Mouse (Mus musculus) right cerebral cortex, postnatal 25 days (tissue): ENCODE data around the gene Cadps2.

Source experiments
- DNase-seq: peaks from one replicate; pipeline ENCODE4 v3.0.0; 2022

Gene Cadps2

DNA sequence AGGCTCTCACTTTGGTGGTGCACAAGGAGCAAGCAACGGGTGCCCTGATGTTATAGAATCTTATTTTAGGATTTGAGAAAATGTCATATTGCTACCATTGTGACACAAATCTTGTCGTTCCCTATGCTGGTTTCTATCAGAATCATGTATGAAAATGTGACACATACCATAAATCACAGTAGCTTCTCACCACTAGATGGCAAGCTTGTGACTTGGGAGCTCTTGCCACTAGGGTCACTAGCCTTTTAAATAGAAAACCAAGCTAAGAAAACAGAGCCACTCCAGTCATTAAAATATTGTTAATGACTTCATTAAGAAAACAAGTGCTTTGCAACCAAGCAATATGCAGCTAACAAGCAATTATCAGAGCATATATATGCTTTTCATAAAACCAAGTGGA lies 81.0 kb downstream of the Cadps2 start:
- DNase-seq, result no peak

DNA sequence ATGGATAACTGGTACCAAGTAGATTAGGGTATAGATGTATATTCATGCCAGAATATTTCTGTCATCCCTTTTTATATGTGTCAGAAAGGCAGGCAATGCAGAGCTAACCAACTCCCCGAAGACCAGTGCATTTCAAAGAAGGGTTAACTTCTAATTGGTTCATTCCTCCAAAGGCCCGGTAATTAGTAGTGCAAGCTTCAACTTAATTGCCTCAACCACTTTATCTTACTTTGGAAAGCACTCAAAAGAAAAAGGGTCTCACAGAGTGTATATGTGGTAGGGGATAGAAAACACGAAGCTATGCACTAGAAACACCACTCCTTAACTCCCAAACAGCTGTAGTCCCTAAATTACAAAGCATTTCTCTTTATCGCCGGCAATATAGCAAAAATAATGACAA lies 90.4 kb downstream of the Cadps2 start:
- DNase-seq, result no peak

DNA sequence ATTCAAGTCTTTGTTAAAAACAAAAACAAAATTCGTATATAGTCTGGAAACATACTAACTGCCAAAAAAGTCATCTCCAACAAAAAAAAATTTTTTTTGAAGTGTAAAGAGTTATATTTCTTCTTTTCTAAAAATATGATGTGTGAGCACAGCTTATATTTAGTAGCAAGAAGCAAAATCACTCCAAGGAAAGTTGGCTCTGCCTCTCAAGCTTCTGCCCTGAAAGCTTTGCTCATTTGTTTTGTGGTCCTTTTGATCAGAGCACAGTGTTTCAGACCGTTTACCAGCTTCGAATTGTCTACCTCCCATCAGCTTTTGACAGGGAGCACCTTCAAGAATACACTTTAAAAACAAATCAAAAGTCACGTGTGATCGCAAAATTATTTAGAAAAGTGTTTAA lies 99.2 kb downstream of the Cadps2 start:
- DNase-seq, result no peak

DNA sequence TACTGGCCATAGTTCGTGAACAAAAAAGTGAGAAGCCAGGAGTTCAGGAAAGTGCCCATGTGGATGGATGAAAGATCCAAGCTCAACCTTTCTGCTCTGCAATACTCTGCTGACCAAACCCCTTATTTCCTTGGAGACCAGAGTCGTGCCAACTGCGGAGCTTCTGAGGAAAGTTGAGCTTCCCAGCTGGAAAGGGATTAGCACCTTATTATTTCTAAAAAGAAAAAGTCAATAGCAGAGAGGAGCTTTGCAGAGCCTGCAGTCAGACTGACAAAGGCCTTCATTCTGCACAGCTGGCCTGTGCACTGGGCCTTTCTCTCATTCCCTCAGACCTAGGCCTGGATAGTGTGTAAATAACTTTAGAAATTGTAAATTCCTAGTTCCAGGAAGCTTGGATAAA lies 106.5 kb downstream of the Cadps2 start:
- DNase-seq, result no peak

DNA sequence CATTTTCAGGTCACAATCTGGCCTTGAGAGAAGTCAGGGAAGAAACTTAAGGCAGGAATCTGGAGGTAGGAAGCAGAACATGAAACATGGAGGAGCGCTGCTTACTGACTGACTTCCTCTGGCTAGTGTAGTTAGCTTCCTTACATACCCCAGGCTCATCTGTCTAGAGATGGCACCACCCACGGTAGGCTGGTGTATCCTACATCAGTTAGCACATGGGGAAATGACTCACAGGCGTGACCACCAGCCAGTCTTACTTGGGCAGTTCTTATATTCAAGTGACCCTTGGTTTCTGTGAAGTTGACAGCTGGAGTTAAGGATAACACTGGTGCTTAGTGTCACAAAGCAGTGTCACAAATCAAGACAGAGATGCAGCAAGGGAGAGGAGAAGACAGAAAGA lies 110.6 kb downstream of the Cadps2 start:
- peak; percentile 9 for DNase-seq

DNA sequence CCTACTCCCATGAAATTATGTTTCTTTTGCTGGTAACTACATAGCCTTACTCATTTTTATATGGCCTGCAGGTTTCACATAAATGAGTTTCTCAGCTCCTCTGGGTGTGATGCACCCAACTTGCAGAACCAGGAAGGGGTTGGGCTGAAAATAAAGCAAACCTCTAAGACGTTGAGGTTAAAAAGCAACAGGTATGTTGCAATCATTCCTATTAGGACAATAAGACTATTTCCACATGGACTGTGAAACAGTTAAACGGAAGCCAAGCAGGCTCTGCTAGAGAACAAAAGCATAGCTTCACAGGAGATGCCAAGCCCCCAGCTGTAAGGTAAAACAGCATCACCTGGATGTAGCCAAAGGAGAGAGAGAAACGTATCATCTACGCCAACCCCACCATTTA lies 115.5 kb downstream of the Cadps2 start:
- no peak for DNase-seq

DNA sequence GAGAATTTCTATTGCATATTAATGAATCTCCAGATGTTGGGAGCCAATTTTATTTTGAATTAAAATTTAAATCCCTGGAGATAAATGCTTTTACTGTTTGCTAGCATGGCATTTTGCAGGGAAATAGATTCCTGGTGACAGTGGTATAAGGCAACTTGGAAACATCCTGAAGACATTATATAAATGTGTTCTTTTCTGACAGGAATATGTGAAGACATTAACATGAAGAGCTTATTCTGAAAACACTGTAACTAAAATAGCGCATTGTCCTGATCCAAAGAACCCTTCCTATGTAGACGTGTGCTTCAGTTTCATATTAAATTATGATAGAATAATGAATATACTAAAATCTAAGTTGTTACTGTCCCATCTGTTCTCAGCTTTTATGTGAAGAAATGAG lies 118.8 kb downstream of the Cadps2 start:
- DNase-seq, result no peak

DNA sequence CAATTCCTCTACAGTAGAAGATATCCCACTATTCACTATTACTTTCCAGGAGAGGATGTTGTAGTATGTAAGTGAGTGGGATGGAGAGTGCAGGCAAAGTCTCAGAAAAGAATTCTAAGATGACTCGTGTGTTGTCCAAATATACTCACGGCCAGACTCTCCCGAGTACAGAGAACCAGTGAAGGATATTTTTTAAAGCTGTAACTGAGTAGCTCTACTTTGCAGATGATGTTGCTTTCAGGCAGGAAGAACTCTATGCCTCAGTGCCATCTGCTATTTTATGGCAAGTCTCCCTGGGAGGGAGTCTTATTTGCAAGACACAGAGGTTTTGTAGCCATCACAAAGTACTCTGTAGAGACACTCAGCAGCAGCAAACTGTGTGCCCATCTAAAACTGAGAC lies 131.7 kb downstream of the Cadps2 start:
- DNase-seq, result peak; percentile 48

DNA sequence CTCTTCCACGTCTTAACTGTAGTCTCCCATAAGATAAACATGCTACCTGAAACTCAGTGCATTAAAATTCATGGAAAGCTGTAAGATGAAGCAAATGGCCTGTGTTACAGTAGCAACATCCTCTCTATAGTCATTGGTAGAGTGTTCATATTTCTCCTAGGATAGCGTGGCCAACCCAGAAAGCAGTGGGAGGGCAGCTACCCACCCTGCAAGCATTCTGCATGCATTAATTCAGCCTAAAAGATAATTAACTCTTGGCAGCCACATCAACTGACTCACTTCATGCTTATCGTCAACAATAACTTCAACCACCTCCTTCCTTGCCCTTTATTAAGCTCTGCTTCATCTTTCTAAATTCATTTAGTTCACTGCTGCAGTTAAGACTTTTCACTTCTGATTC lies 138.3 kb downstream of the Cadps2 start:
- no peak for DNase-seq

DNA sequence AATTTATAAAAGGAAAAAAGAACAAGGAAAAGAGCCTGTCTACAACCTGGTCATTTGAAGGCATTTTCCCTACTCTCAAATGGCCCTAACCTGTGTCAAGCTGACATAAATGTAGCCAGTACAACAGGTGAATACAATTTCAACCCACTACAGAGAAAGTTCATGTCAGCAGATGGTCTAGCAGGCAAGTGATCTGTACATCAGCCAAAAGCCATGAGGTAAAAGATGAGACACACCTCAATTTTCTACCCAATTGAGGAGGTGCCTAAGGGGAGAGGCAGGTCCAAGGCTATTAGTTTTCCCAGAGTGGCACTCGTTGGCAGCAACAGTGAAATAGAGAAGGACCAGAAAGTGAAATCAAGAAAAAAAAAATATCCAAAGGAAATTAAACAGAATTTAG lies 161.0 kb downstream of the Cadps2 start:
- no peak for DNase-seq

DNA sequence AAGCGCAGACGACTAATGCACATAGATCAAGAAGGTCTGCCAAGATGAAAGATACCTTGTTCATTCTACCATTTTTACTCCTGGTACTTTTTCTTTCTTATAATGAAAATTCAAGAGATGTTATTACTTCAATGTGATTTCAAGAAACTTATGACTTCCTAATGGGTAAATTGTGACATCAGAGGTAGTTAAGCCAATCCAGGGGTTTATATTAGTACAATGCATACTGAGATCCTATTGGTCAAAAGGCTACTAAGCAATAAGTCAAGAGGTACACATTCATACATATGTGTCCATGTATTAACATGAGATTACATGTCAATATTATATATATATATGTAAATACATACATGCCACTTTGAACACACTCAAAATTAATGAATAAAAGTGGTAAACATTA lies 184.2 kb downstream of the Cadps2 start, which contains the start of gene Rnf148:
TSS of gene Rnf148 (minus strand) at position 101 of the 400 bp plus-strand sequence.
- DNase-seq, result no peak

DNA sequence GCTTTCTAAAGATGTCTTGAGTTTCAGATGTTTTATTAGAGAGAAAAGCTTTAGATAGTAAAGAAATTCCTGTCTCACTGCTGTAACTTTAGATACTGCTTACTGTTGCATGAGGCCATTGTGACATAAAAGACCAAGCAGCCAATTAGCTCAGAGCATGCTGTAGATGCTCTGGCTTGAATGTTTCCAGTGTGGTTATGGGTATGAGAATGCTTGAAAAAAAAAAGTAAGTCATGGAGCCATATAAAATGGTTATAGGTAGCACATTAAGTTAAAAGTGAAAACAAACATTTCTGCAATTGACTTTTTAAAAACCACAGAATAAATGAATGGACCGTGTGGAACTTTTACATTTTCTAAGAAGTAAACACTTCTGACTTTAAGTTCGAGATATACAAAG lies 189.0 kb downstream of the Cadps2 start, which contains the start of gene Rnf133:
TSS of gene Rnf133 (minus strand) at position 101 of the 400 bp plus-strand sequence.
- no peak for DNase-seq

DNA sequence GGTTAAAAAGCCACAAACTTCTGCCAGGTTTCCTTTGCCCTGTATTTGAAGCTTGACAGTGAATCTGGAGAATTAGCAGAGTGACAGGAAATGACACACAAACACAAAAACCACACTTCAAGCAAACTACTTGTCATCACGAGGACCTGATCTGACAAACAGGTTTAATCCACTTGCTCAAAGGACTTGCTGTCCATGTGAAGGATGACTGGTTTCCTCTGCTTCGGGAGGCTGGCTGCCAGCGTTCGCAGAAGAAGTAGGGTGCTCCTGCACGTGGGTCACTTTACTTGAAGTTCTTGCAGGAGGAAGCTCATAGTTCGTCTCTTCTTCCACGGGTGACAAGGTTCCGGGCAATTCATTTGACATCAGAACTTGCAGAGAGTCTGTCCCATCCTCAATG lies 190.5 kb downstream of the Cadps2 start:
- DNase-seq, result no peak

DNA sequence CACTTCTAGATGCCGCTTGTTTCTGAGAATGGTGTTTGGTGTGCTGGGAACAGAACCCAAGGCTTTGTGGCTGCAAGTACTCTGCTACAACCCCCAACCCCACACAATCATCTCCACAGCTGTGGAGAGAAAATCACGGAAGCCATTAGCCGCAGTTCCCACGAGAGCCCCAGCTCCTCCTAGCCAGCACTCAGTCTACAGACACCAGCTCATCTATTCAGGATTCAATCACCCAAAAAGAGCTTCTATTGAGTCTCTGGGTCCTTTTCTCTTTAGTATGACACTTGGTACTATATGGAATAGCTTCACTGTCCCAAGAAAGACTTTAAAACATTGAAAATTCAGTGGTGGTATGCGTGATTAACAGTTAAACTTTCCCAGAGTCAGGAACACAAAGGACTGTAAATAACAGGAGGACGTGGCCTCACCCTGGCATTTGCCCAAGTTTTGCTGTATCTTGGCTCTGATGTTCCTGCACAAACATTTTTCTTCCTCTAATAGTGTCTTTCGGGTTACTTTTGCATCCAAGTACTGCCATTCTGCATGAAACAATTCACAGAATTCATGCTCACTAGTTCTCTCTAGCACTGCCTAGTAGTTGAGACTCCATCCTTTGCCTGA lies 191.5 kb downstream of the Cadps2 start:
- DNase-seq, result no peak

DNA sequence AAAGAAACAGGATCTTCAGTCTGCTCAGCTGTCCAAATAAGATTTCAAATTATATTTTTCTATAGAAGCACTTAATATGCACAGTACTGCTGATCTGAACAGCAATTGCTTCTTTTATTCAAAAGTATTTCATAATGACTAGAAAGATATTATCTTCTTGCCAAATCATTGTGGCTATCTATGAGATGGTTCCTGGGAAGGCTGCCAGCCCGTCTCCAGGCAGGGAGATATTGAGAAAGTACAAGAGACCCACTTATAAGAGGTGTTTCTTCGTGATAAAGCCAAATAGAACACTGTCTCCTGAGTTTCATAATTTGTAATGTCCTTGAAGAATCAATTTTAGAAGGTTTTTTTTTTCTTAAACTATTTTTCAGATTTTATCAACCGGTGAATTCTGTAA lies 202.1 kb downstream of the Cadps2 start:
- DNase-seq, result peak; percentile 11

DNA sequence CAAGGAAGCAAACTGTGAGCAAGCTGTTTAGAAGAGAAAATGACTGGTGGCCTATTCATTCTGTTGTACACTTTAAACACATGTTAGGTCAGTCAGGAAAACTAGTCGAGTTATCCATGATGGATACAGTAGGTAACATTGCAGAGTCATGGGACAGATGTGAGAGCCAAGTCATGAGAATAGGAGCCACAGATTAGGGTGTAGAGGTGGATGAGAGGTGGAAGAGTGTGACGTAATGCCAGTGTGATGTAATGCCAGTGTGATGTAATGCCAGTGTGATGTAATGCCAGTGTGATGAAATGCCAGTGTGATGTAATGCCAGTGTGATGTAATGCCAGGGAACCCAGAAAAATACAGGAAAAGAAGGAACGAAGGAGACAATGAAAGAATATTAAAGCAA lies 204.0 kb downstream of the Cadps2 start:
- no peak for DNase-seq

DNA sequence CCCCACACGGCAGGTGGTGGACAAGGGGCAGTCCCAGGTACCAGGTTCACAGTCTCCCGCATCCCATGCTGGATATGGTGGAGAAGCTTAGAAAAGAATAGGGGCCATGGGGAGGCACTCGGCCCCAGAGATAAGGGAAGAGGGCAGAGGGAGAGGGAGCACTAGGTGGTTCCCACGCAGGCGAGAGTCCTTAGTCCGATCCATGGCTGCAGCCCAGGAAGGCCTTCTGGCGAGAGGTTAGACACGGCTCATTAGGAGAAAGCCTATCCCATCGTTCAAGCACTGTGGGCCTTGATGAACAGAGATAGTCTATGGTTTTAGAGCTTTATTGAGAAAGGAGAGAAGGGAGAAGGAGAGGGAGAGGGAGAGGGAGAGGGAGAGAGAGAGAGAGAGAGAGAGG lies 205.2 kb downstream of the Cadps2 start:
- DNase-seq, result no peak

DNA sequence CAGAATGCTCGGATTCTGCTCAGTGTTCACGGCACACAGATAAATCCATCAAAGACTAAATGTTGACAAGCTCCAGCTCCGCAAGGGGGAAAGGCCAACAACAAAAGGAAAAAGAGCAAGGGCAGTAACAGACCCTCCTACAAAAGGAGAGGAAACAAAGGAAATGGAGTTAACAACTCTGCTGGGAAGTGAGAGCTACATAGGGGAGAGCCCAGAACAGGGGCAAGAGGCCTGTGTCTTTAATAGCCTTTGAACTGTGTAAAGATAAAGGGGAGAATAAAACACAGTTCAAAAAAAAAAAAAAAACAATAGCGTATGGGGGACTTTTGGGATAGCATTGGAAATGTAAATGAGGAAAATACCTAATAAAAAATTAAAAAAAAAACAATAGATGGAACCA lies 208.8 kb downstream of the Cadps2 start:
- no peak for DNase-seq

DNA sequence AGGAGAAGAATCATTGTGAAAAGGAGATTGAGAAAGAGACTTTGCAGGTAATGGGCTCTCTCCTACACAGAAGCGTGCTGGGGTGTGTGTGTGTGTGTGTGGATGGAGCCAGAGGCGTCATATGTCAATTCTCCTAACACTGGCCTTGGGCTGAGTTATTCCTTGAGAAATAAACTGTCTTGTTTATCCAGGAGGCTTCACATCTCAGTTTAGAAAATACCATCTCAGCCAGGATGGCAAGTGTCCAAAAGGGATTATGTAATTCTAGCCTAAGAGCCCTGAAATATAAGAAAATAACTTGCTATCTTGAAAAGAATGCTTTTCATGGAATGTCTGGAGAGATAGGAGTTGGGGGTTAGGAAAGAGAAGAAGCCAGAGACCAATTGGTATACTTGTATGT lies 264.1 kb downstream of the Cadps2 start:
- DNase-seq, result no peak

DNA sequence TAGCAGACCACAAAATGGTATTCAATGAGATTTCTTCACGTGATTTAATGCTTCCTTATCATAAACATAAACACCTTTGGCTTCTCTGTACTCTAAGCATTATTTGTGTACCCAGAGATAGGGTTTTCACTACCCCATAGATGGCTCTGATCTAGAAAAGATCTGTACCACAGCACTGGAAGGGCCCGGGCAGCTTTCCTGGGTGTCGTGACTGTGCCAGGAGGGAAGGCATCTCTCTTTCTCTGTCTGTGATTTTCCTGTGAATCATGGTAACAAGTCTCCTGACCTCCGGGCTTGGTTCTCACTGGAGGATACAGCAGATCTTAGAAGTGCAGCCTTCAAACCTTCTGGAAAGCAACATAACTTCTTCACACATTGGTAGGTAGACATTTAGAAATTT lies 265.5 kb downstream of the Cadps2 start:
- DNase-seq, result no peak

DNA sequence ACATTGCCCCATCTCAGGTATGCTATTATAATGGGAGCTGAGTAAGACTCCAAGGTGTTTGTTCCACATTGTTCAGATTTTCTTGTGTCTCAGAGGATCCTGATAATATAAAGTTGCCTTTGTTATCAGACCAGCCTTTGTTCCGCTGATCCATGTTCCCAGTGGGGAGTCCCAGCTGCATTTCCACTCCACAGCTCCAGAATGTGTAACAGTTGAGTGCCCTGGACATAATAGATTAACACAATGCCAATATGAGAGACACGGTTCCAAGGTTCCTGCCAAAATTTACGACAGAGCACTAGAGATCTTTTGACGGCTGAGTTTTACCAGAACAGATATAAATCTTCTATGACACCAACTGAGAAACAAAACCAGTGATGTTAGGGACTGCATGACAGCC lies 266.8 kb downstream of the Cadps2 start:
- DNase-seq, result no peak

DNA sequence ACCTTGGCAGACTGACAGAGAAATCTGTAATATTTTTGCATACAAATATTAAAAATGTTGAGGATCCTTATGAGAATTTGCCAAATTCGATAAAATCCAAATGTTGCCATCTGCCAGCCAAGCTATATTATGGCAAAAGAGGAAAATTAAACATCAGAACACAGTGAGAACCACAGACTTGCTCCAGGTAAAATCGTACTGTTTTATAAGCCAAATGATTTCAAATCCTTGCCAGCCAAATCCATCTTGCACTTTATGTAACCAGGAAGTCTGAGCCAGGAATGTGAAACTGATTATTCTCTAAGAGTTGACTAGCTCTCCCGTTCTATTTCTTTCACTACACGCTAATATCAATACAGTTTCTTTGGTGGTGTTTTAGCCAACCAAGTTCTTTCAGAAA lies 269.5 kb downstream of the Cadps2 start:
- DNase-seq, result no peak

DNA sequence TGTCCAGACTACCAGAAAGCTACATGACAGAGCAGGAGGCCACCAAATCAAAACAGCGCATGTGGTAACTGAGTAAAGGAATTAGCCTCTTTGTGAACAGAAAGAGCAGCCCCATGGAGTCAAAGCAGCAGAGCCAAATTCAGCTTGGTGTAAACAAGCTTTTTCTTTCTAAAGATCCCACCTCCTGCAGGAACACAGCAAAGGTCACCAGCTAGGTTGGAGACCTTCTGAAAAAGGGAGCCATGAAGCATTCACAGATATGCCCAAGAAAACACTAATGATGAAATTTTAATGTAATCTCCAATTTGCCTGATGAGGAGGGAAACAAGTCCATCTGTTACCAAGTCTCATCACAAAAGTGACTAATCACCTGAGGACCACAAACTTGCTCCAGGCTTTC lies 270.5 kb downstream of the Cadps2 start:
- DNase-seq, result no peak

DNA sequence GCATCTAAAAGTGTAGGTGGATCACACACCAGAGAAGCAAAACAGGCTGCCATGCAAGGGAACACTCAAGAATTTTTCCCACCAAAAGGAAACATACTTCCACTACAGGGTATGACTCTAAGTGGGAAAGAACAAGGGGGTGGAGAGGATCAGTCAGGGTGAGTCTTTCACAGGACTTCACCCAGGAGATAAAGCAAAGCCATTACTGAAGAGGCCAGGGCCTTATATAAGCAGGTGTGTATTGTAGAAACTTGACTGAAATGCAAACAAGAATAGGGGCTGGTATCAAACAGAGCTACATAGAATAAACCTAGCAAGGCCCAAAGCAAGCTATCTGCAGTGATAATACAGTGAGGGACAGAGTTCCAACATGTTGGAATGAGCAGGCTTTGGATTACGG lies 271.6 kb downstream of the Cadps2 start:
- no peak for DNase-seq

DNA sequence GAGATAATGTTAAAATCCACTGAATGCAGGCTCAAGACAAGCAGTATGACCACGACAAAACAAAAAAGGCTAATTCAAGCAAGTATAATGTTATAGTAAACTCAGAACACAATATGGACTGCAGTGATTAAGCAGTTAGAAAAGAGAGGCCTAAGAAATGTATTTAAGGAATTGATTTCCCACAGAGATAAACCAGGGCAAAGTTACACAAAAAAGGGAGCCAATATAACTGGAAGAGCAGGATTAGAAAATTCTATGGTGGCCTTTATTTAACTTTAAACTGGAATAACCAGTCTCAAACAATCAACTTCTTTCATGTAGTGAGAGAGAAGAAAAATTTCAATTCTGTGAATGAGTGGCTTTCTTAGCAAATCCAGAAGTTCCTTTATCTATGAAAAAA lies 289.3 kb downstream of the Cadps2 start:
- DNase-seq, result no peak

DNA sequence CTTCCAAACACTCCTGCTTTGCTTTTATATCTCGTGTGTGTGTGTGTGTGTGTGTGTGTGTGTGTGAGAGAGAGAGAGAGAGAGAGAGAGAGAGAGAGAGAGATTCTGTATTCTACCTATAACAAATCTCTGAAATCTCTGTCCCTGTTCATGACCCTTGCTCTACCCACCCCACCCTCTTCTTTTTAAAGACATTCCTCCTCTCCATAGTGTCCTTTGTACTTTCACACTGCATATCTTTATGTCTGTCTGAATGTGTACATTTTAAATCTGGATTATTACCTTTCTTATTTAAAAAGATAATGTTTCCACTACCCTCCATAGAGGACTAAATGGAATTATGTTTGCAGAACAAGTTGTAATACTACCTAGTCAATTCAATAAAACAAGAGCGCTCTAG lies 315.5 kb downstream of the Cadps2 start:
- DNase-seq, result no peak
